Mouse (Mus musculus): Measurements from ENCODE around the gene Nek4.

DNA sequence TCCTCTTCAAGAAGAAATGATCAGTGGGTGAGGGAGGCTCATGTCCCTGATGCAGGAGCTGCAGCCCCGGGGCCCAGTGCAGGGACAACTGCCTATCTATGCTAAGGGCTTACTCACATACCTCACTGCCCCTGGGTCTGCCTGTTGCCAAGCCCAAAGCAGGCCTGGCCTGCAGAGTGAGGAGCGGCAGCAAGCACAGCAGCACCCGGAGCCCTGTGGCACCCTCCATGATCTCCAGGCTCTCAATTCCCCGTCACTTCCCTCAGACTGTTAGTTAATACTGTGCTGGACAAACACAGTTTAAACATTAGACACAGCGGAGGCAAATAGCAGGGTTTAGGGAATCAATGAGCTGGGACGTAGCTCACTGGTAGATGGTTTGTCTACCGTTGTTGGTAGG lies 8.1 kb upstream of the Nek4 start, which contains the start of gene Itih1:
- peak; percentile 87 for TF ChIP-seq POLR2A (IDR thresholded peaks at IDR 0.05; ENCODE audit: extremely low read depth, insufficient read depth, low read length)
- TF ChIP-seq CTCF (IDR thresholded peaks at IDR 0.05; ENCODE audit: low read depth, low read length): no peak
